Mouse (Mus musculus) Muller cell, postnatal 12 days (primary cell): Measurements from ENCODE around the gene Tex46.

Experiments used
- DNase-seq: peaks from one replicate; pipeline ENCODE4 v3.0.0-alpha.2; 2015; ENCODE audit errors: inconsistent ontology term

Tex46 gene

GRCm38 (mm10) chr4:136610387-136610856 lies at the start of gene Tex46:
Tex46 (plus strand) TSS chr4:136610437.
- DNase-seq: no peak

DNA sequence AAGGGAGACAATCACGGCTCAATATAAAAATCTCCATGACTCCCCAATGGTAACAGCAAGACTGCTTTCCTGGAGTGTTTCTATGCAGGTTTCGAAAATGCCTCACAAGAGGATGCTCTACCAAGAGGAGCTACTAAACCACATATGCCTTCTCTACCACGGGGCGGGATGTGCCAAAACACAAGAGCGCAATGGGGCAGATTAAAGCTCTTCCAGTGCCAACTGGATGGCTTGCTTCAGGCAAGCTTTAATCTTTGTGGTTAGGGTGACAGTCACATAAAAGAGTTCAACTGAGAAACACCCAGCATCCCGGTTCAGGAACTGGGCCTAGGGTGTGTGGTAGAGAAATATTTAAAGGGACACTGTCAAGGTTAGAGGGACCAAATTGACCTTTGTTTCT lies 47.5 kb upstream of the Tex46 start:
- peak; percentile 33 for DNase-seq

GRCm38 (mm10) chr4:136568629-136569028 lies 41.6 kb upstream of the Tex46 start:
- no peak for DNase-seq

DNA sequence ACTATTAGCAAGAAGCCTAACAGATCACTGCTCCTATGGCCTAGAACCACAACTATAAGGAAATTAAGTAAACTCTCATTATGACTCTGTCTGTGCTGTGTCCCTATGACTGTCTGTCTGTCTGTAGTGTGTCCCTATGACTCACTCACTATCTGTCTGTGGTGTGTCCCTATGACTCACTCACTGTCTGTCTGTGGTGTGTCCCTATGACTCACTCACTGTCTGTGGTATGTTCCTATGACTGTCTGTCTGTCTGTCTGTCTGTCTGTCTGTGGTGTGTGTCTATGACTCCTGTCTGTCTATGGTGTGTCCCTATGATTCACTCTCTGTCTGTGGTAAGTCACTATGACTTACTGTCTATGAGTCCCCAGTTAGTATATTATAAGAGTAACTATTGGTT lies 40.2 kb upstream of the Tex46 start:
- DNase-seq: peak; percentile 52

- no peak for DNase-seq
Observed at GRCm38 (mm10) chr4:136581885-136582284, 28.4 kb upstream of the Tex46 start.

DNA sequence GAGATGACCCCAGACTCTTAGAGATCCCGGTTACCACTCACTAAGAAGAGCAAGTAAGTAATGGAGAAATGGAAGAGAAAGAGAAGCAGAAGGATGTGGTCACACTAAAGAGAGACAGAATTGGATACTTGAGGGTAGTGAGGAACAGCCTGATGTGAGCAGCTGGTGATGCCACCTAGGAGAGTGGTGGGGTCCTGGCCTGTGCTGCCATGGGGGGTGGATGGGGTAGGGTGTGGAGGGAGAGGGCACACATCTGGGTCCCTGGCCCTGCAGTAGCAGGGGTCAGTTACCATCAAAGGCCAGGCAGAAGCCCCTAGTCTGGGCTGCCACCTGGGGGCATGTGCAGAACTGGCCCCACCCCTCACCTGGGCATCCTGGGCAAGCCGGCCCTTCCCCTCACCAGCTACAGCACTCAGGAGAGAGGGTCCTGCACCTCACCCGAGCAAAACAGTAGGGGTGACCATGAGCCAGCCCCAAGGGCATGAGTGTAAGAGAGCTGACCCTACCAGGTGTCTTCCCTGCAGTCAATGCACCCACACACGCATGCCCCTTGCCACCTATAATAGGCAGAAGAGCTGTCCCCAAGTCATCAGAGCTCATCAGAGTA lies 22.9 kb upstream of the Tex46 start:
- no peak for DNase-seq

GRCm38 (mm10) chr4:136588003-136588402 lies 22.2 kb upstream of the Tex46 start:
- DNase-seq: no peak

GRCm38 (mm10) chr4:136592111-136592510 lies 18.1 kb upstream of the Tex46 start:
- no peak for DNase-seq

GRCm38 (mm10) chr4:136594006-136594405 lies 16.2 kb upstream of the Tex46 start:
- DNase-seq: no peak

DNA sequence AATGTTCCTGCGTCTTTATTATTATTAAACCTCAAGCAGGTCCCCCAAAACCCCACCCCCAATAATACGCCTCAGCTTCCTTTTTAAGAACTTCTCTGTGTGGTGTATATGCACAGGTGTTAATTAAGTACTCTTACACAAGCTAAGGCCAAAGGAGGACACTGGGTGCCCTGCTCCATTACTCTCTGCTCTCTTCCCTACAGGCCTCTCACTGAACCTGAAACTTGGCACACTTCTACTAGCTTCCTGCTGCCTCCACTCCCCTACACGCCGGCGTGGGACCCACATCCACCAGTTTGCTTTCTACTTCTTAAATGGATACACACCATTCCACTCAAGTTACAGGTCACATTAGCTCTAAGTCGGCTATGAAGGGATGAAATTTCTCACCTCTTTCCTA lies 15.0 kb upstream of the Tex46 start:
- DNase-seq: no peak

GRCm38 (mm10) chr4:136598268-136598876 lies 11.9 kb upstream of the Tex46 start:
- DNase-seq: peak; percentile 66

GRCm38 (mm10) chr4:136599869-136600268 lies 10.4 kb upstream of the Tex46 start:
- DNase-seq: no peak

- no peak for DNase-seq
Observed at GRCm38 (mm10) chr4:136600536-136600935, 9.7 kb upstream of the Tex46 start.

GRCm38 (mm10) chr4:136601476-136601875 lies 8.8 kb upstream of the Tex46 start:
- peak; percentile 59 for DNase-seq

GRCm38 (mm10) chr4:136602018-136602554 lies 8.2 kb upstream of the Tex46 start:
- DNase-seq: peak; percentile 62

DNA sequence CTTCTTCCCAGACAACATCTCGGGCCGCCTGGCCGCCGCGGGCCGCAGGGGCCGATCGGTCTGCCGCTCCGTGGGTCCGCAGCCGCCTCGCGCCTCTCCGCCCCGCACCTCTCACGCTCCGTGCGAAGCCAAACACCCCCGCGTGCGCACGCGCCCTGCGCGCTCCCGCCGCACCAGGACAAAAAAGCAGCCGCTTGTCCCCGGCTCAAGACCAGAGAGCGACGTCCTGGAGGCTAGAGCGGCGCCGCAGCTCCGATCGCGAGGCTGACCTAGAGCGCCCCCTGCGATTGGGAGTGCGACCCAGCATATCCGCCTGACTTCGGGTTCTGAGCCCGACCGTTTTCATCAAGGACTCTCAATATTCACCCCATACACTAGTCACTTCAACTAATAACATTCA lies 7.7 kb upstream of the Tex46 start, which contains the start of gene Kdm1a:
TSS of gene Kdm1a (minus strand) at position 156 of the 400 bp plus-strand sequence.
- peak; percentile 95 for DNase-seq

DNA sequence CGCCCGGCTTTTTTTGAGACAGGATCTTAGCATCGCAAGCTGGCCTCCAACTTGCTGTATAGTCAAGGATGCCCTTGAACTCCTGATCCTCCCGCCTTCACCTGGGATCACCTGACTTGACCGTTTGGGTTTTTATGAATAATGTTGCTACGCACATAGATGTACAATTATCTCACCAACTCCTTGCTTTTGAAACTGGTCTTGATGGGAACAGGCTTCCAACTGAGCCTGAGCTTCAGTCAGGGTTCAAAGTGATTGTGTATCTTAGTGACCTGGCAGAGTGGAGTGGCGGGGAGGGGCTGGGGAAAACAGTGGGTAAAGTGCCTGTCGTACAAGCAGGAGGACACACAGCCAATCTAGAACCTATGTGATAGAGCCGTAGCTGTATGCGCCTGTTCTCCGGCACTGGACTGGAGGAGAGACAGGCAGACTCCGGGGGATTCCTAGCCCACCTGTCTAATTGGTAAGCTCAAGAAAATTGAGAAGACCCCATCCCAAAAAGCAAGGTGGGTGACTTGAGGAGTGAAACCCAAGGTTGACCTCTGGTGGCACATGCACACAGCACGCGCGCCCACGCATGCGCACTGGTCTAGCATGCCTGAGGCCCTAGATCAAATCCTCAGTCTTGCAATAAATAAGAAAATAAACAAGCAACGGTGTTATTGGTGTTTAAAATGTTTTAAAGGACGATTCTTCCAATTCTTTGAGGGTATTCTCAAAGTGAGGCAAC lies 4.3 kb upstream of the Tex46 start:
- no peak for DNase-seq

- no peak for DNase-seq
Observed at GRCm38 (mm10) chr4:136613657-136614056, 3.4 kb downstream of the Tex46 start.

DNA sequence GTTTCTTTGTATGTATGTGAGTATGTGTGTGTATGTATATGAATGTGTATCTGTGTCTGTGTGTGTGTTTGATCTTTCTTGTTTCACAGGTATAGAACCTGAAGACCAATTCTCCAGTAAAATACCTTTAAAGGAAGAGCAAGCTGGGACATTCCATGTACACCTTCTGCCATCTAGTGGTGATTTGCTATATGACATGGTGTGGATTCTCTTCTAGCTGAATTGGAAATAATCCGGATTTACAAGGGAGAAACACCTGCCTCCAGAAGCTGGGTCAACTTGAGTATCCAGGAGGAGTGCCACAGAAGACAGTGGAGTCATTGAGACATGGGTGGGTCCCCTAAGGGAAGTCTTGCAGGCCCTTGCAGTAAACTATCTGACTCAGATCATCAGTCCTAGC lies 11.1 kb downstream of the Tex46 start:
- DNase-seq: peak; percentile 61

- no peak for DNase-seq
Observed at GRCm38 (mm10) chr4:136621956-136622355, 11.7 kb downstream of the Tex46 start.

DNA sequence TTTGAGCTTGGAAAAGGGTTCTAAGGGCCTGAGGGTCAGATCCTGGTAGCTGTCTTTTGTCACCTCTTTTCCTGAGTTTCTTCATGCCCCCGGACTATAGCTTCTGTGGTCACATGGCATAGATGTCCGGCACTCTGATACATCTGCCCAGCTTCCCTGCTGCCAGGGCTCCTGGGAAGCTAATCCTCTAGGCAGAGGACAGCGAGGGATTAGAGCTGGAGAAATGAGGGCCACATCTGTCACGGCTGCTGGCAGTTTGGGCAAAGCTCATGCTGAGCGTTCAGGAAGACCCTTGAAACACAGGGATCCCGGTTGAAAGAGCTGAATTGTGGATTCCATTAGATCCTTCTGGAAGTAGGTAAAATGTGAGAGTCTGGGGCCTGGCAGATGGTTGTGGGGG lies 12.2 kb downstream of the Tex46 start, which contains the start of gene Lactbl1:
TSS of gene Lactbl1 (plus strand) at position 234 of the 400 bp plus-strand sequence.
- no peak for DNase-seq

DNA sequence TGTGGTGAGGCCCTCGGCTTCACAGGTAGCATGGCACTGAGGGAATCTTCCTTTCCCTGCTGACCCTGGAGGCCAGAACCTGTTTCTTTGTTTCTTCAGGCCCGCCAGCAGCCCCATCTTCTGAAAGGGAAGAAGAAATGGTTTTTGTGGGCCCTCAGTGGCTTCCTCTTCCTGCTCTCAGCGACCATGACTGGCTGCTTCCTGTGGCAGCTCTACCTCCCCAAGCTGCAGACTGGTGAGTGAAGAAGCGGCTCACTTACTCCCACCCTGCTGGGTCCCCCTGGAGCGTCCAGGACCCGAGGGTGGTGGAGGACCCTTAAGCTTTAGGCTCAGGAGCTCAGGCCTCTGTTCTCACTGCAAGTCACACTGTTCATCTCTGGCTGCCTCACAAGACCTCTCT lies 16.4 kb downstream of the Tex46 start:
- no peak for DNase-seq
